Mouse (Mus musculus) layer of hippocampus, postnatal 14 days (tissue): ENCODE measurements at regions not wholly inside any gene's neighbourhood (a gene's known extent, or its start where the extent isn't known, plus 50 kb on each side); places are given as distances from the start of the nearest gene placed in this dataset.

Experiments used
- DNase-seq, 2 experiments: peaks; one replicate each; pipeline ENCODE4 v3.0.0; 2021 to 2022; ENCODE audit warnings: low spot score in 2 of 2, mixed read lengths in 1 of 2

- no peak for DNase-seq
Measured at GRCm38 (mm10) chr12:9258221-9258620, 228.4 kb downstream of the Ttc32 start.

GRCm38 (mm10) chr12:9261662-9262061 lies 231.9 kb downstream of the Ttc32 start:
- DNase-seq, result no peak

- DNase-seq, result no peak
Measured at GRCm38 (mm10) chr12:9266221-9266620, 236.4 kb downstream of the Ttc32 start.

- no peak for DNase-seq
Measured at GRCm38 (mm10) chr12:9271484-9271883, 241.7 kb downstream of the Ttc32 start.

GRCm38 (mm10) chr12:9274181-9274580 lies 244.4 kb downstream of the Ttc32 start:
- no peak for DNase-seq

- DNase-seq, result no peak
Measured at GRCm38 (mm10) chr12:9275697-9276096, 245.9 kb downstream of the Ttc32 start.

GRCm38 (mm10) chr12:9278735-9279134 lies 248.9 kb downstream of the Ttc32 start:
- DNase-seq, result no peak

- DNase-seq, result no peak
Measured at GRCm38 (mm10) chr12:9279893-9280605, 250.3 kb downstream of the Ttc32 start.

GRCm38 (mm10) chr12:9287271-9287670 lies 257.5 kb downstream of the Ttc32 start:
- DNase-seq, result no peak

GRCm38 (mm10) chr12:9292656-9293055 lies 262.9 kb downstream of the Ttc32 start:
- DNase-seq, result no peak

GRCm38 (mm10) chr12:9295211-9295610 lies 265.4 kb downstream of the Ttc32 start:
- no peak for DNase-seq

- DNase-seq, result no peak
Measured at GRCm38 (mm10) chr12:9298848-9299655, 269.3 kb downstream of the Ttc32 start.

GRCm38 (mm10) chr12:9304146-9304545 lies 265.8 kb upstream of the Osr1 start:
- DNase-seq, result peak; percentile 11

- no peak for DNase-seq
Measured at GRCm38 (mm10) chr12:9337891-9338672, 231.8 kb upstream of the Osr1 start.

- peak in 1 of 2 experiments; percentile 1 for DNase-seq
Measured at GRCm38 (mm10) chr12:9338801-9339231, 231.1 kb upstream of the Osr1 start.

- no peak for DNase-seq
Measured at GRCm38 (mm10) chr12:9340769-9341168, 229.1 kb upstream of the Osr1 start.

- no peak for DNase-seq
Measured at GRCm38 (mm10) chr12:9345359-9345758, 224.6 kb upstream of the Osr1 start.

GRCm38 (mm10) chr12:9355512-9355911 lies 214.4 kb upstream of the Osr1 start:
- no peak for DNase-seq

- no peak for DNase-seq
Measured at GRCm38 (mm10) chr12:9357856-9358255, 212.1 kb upstream of the Osr1 start.

- DNase-seq, result no peak
Measured at GRCm38 (mm10) chr12:9358872-9359271, 211.0 kb upstream of the Osr1 start.

- DNase-seq, result no peak
Measured at GRCm38 (mm10) chr12:9365931-9366330, 204.0 kb upstream of the Osr1 start.

- DNase-seq, result no peak
Measured at GRCm38 (mm10) chr12:9368682-9369081, 201.2 kb upstream of the Osr1 start.
